Mouse (Mus musculus) cortical plate, adult 2 months (tissue): ENCODE results near the gene Asic2.

ENCODE experiments used
- CTCF ChIP-seq: fragments of 200-500 bp; IDR thresholded peaks from 2 replicates; pipeline ENCODE4 v1.5.1; 2011; ENCODE audit warnings: mild to moderate bottlenecking, control low read depth, low read length; ENCODE audit not compliant: insufficient read depth; ENCODE audit errors: extremely low read depth
- POLR2A ChIP-seq: fragments of 200-500 bp; IDR thresholded peaks from 2 replicates; pipeline ENCODE4 v1.6.1; 2011; ENCODE audit warnings: mild to moderate bottlenecking, low read length, control low read depth; ENCODE audit not compliant: insufficient read depth; ENCODE audit errors: extremely low read depth

DNA sequence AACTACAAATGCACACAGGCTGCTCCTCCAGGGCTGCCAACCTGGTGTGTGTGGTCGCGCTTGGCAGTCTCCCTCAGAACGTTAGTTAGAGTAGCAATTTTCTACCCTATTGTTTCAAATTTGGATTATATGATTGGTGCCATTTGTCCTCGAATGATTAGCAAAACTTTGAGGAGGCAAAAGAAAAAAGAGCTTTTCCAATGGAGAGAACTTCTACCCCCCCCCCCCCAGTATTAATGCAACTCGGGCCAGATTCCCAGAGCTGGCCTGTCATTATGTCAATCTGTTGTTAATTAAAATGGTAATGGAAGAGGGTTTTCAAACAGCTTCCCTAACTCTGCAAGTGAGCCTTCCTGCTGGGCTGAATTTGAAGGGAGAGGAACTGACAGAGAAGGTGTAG is 690.9 kb downstream of the Asic2 start:
- TF ChIP-seq CTCF = no peak
- TF ChIP-seq POLR2A = no peak
